Mouse (Mus musculus): ENCODE measurements around the gene Dnajc22.

DNA sequence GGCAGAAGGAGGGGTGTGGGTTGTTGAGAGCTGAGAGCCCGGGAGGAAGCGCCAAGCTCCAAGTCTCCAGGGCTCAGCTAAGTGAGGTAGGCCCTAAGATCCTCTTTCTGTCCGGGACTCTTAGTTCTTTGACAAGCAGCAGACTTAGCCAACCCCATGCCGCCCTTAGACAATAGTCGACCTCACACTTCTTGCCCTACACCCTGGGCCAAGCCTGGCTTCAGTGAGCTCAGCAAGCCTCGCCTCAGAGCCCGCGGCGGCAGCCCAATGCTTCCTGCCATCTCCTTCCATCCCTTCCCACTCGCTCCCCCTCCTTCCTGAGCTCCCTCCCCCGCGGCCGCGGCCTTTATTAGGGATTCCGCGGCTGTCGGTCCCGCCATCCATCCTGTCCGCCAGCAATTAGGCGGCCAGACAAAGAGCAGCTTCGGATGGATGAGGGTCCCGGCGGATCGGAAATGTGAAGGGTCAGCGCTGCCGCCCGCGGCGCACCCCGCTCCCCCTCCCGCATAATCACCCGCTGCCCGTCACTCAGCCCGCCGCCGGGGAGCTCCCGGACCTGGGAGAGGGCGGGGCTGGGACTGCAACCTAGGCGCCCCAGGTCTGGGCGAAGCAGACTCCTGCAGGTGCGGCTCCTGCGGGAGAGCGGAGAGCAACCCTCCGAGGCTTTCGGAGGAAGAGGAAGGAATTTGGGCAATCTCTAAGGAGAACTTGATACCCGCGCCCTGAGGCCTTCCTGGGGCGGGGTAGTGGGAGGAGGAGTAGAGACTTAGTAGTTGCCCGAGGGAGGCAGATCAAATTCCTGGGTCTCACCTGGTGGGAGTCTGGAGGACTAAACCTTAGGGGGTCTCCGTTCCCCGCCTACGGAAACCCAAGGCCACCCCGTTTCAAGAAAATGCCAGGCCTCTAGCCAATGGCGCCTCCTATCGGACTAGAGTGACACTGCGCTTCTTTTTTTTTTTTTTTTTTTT is 605 bp downstream of the Dnajc22 start:
- TF ChIP-seq GATA1 (IDR thresholded peaks at IDR 0.05; ENCODE audit: borderline replicate concordance, low read length) (no peak), FLI1 (IDR thresholded peaks at IDR 0.05; ENCODE audit: low read length) (no peak)
